Mouse (Mus musculus) MEL (cell line): ENCODE measurements around the gene Cacna1c.

Experiments used
- MAZ ChIP-seq: IDR thresholded peaks from 2 replicates; pipeline ENCODE4 v1.6.1; 2012; ENCODE audit warnings: low read depth, mild to moderate bottlenecking, inconsistent platforms, low read length, improper control_type of control experiment
- POLR2A ChIP-seq, 2 experiments: IDR thresholded peaks; 2 replicates each; pipeline ENCODE4 v1.6.1; 2011 to 2012; ENCODE audit warnings: low read length in 2 of 2, mild to moderate bottlenecking in 2 of 2, control low read depth in 1 of 2, improper control_type of control experiment in 1 of 2, low read depth in 1 of 2, moderate library complexity in 1 of 2; ENCODE audit not compliant: control insufficient read depth in 1 of 2, insufficient read depth in 1 of 2, poor library complexity in 1 of 2
- SIN3A ChIP-seq: IDR thresholded peaks from 2 replicates; pipeline ENCODE4 v1.6.1; 2012; ENCODE audit warnings: low read length, improper control_type of control experiment, inconsistent platforms
- TBP ChIP-seq: IDR thresholded peaks from 2 replicates; pipeline ENCODE4 v1.8.0; 2011; ENCODE audit warnings: low read depth, low read length, improper control_type of control experiment

GRCm38 (mm10) chr6:119137768-119138167, 58.5 kb downstream of the Cacna1c start:
- TF ChIP-seq POLR2A (IDR thresholded peaks at IDR 0.05; ENCODE audit: control insufficient read depth in 1 of 2, insufficient read depth in 1 of 2, low read depth in 1 of 2, low read length in 2 of 2, poor library complexity in 1 of 2) = no peak
- no peak for TF ChIP-seq SIN3A
- no peak for TF ChIP-seq TBP
- no peak for TF ChIP-seq MAZ
